Mouse (Mus musculus) thymus, adult 2 months (tissue): Measurements from ENCODE around the gene Umps.

ENCODE experiments used
- CTCF ChIP-seq: fragments of 200-500 bp; IDR thresholded peaks from 2 replicates; pipeline ENCODE4 v1.5.1; 2012; ENCODE audit warnings: mild to moderate bottlenecking, control low read depth, low read length, moderate library complexity, borderline replicate concordance; ENCODE audit not compliant: control insufficient read depth, poor library complexity, insufficient read depth; ENCODE audit errors: extremely low read depth
- POLR2A ChIP-seq: fragments of 200-500 bp; IDR thresholded peaks from 2 replicates; pipeline ENCODE4 v1.6.1; 2012; ENCODE audit warnings: mild to moderate bottlenecking, low read length, control low read depth, moderate library complexity; ENCODE audit not compliant: control insufficient read depth, poor library complexity, insufficient read depth; ENCODE audit errors: extremely low read depth

GRCm38 (mm10) chr16:33917390-33917789 lies 49.4 kb downstream of the Umps start:
- TF ChIP-seq CTCF = no peak
- TF ChIP-seq POLR2A = no peak
